Mouse (Mus musculus) olfactory bulb, adult 2 months (tissue): Measurements from ENCODE around the gene Thtpa. TPM values are rescaled to one million over a fixed set of nuclear protein-coding genes. Genes with fewer than 3 reads are reported as not detected.

Source experiments
- H3K27ac ChIP-seq: fragments of 200-500 bp; 2 replicates; pipeline ENCODE4 v1.5.1; 2012; ENCODE audit warnings: low read depth, low read length; ENCODE audit not compliant: insufficient read depth
- H3K4me1 ChIP-seq: fragments of 200-500 bp; 2 replicates; pipeline ENCODE4 v1.6.1; 2012; ENCODE audit warnings: low read length; ENCODE audit not compliant: control insufficient read depth, insufficient read depth
- H3K4me3 ChIP-seq: fragments of 200-500 bp; 2 replicates; pipeline ENCODE4 v1.5.1; 2012; ENCODE audit warnings: mild to moderate bottlenecking, low read depth, low read length, moderate library complexity; ENCODE audit not compliant: insufficient read depth
- CTCF ChIP-seq: fragments of 200-500 bp; IDR thresholded peaks from 2 replicates; pipeline ENCODE4 v1.5.1; 2012; ENCODE audit warnings: low read depth, mild to moderate bottlenecking, low read length, moderate library complexity; ENCODE audit not compliant: insufficient read depth
- POLR2A ChIP-seq: fragments of 200-500 bp; IDR thresholded peaks from 2 replicates; pipeline ENCODE4 v1.6.1; 2012; ENCODE audit warnings: mild to moderate bottlenecking, low read depth, low read length, moderate library complexity; ENCODE audit not compliant: insufficient read depth
- WGBS: fragments of 180-500 bp; shearing (Covaris S2); methylation state at CpG from one replicate; pipeline ENCODE4 v1.1.7; 2018; 5-methylcytosine and 5-hydroxymethylcytosine counted together
- polyA plus RNA-seq: library from polyadenylated mRNA; stranded (reverse); fragments of >200 nt; gene quantifications from 2 replicates; pipeline ENCODE4 v1.2.4, GENCODE M21; 2012; ENCODE audit warnings: low replicate concordance; ENCODE audit not compliant: missing spikeins, insufficient read depth, insufficient read length

Gene Thtpa
- polyA plus RNA-seq, 1 experiment: not detected

DNA sequence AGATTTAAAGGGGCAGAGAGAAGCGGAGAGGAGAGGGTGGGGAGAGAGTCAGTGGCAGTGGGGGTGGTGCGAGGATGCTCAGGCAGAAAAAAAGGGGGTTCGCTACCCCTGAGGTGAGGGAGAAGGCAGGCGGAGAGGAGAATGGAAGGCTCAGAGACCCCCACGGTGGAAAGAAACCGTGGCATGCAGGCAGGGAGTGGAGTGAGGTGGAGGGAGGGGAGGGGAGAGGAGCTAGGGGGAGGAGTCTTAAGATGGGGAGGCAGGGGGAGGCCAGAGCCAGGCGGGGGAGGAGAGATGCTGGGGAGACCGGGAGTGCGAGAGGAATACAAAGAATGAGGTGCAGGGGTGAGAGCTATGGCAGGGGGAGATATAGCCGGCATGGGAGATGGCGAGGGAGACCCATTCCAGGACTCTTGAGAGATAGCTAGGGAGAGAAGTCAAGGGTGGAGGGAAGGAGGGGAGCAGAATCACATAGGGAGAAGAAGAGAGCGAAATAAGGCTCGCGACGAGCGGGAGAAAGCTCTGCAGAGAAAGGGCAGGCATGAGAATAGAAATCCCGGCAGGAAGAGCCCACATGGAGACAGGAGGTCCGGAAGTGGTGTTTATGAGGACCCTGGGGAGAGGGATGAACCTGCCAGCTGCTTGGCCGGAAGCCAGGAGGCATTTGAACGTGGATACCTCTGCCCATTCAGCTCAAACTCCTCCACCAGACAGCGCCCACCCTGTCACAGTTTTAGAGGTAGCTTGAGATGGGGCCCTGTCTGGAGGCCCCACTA lies 22.0 kb downstream of the Thtpa start, which contains the start of gene Jph4:
Gene Jph4, minus strand, starts transcription at position 511 of the 776 bp plus-strand sequence.
- peak within 1 kb of the TSS; percentile 94 for H3K4me3 ChIP-seq
- H3K27ac ChIP-seq: peak within 1 kb of the TSS; percentile 96
- 10% methylated on average over 21 of the region's 21 CpGs for WGBS
- TF ChIP-seq POLR2A (peak; percentile 32; the same call in 1 of the 2 replicates), CTCF (no peak)
- H3K4me1 ChIP-seq: peaks cover 31% of the 10 kb centered on the region

DNA sequence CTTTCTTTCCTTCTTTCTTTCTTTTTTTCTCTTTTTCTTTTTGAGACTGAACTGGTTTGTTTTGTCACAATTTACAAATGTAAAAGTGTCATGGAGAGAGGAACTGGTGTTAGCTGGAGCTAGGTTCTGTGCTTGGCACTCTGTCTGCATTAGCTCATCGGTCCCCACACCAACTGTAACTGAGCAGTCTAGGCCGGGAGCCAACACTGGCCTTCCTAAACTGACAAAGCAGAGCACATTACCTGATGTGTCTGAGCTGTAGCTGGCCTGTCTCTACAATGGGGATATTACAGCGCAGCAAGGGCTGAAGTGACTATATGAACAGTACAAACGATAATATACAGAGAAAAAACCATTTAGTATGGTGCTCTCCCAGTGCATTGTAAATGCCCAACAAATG lies 24.3 kb downstream of the Thtpa start:
- H3K4me3 ChIP-seq: no peak overlapping the region
- peaks cover 19% of the 10 kb centered on the region for H3K4me1 ChIP-seq
- no peak for TF ChIP-seq CTCF
- no peak for TF ChIP-seq POLR2A
- H3K27ac ChIP-seq: no peak overlapping the region
- 53% methylated on average over 4 of the region's 4 CpGs for WGBS

DNA sequence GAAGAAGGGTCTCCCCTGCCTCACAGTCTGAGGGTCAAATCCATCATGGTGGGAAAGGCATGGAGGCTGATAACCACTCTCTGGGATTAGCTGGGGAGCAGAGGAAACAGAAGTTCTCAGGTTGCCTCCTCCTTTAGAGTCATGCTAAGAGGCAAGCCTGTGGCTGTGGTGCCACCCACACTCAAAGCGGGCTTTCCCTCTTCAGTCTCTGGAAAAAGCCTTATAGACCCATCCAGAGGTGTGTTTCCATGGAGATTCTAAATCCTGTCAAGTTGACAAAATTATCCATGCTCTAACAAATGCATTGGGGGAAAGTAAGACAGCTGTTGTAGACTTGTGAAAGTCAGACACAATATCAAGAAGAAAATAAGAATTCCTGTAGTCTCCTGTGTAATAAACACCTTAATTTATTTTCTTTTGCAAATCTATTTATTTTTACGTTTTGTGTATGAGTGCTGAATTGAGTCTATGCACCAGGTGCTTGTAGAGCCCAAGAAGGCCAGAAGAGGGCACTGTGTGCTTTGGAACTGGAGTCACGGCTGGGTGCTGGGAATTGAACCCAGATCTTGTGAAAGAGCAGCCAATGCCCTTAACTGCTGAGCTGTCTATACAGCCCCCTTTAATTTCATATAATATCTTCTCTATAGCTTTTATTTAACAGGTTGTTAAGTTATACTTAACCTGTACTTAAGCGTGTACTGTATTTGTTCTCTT lies 25.0 kb downstream of the Thtpa start:
- no peak overlapping the region for H3K4me3 ChIP-seq
- 70% methylated on average over 4 of the region's 4 CpGs for WGBS
- peaks cover 12% of the 10 kb centered on the region for H3K4me1 ChIP-seq
- no peak overlapping the region for H3K27ac ChIP-seq
- TF ChIP-seq POLR2A: no peak
- TF ChIP-seq CTCF: no peak

DNA sequence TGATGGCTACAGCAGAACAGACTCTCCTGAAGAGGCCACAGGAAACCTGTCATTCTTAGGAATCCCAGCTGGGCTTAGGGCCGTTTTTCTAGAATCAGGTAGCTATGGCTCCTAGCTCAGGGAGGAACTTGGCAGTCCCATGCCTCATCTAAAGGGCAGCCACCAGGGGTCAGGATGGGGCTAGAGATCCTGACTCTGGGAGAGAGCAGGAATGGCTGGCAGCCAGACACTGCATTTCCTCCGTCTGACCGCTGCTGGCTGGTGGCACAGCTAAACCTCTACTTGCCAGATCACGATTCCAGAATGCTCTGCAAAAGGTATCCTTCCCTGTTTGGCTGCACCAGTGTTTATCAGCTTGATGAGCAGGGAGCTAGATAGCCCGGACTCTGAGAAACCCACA lies 27.4 kb downstream of the Thtpa start:
- TF ChIP-seq CTCF (no peak; the same call in 1 of the 2 replicates), POLR2A (no peak)
- no peak overlapping the region for H3K4me3 ChIP-seq
- H3K27ac ChIP-seq: no peak overlapping the region
- WGBS: 5% methylated on average over 5 of the region's 5 CpGs
- peaks cover 9% of the 10 kb centered on the region for H3K4me1 ChIP-seq

DNA sequence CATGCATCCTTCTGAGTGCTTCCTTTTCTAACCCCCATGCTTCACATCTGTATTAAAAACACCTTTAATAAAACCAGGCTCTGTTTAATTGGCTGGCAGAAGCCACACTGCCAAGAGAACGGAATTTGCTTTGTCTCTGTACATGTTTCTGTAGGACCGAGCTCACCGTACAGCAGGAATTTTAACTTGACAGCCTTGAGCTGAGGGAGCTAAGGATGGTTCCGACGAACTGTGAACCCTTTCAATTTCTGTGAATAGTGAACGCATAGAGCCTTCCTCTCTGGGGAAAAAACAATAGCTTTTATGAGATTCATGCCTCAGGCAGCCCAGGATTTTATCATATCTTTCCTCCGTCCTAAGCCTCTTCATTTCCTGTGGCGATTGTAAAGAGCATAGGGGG lies 27.8 kb downstream of the Thtpa start:
- WGBS: 32% methylated on average over 8 of the region's 8 CpGs

DNA sequence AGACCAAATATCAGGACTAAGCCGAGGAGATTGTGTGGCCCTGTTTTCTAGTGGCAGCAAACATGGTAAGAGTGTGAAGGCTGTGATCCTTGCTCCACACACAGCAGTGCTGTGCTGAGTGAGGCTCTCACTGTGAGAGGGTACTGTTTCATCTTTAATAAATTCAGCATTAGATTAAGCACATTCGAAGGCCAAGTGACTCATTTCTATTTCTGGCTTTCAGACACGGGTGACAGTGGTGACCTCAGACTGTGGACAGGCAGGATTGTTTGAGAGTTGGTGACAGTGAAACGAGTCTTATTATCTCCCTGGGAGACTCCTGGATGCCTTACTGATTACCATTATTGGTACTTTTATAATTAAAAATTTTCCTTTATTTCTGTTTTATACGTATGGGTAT lies 31.1 kb downstream of the Thtpa start:
- Histone ChIP-seq H3K27ac (no peak overlapping the region), H3K4me1 (0 out of 2 replicates have a peak, but pooled peaks cover 3% of the 10 kb centered on the region), H3K4me3 (no peak overlapping the region)
- WGBS: 69% methylated on average over 5 of the region's 5 CpGs
- no peak for TF ChIP-seq POLR2A

More for the DNA sequence above, 27.8 kb downstream of the Thtpa start:
- H3K27ac ChIP-seq: no peak overlapping the region
- no peak overlapping the region for H3K4me3 ChIP-seq
- TF ChIP-seq POLR2A (no peak), CTCF (no peak)
- peaks cover 5% of the 10 kb centered on the region for H3K4me1 ChIP-seq

DNA sequence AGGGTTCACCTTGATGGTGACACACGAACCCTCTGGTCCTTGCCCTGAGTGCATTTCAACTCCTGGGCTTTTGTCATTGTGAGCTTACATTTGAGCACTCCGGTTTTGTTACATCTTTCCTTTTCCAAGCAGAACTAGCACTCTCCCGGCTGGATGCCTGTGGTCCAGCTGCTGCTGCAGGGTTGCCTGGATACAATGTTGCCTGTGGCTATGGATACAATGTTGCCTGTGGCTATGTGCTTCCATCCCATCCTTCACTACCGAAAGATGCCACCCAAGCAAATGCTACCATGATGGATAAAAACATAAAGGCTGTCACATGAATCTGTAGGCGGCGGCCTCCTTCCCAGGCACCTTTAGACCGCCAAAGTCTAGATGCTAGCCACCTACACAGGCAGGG lies 31.9 kb downstream of the Thtpa start:
- Histone ChIP-seq H3K4me3 (no peak overlapping the region), H3K27ac (no peak overlapping the region), H3K4me1 (0 out of 2 replicates have a peak, but pooled peaks cover 3% of the 10 kb centered on the region)
- TF ChIP-seq POLR2A: no peak
- TF ChIP-seq CTCF: no peak
- WGBS: 68% methylated on average over 7 of the region's 7 CpGs

DNA sequence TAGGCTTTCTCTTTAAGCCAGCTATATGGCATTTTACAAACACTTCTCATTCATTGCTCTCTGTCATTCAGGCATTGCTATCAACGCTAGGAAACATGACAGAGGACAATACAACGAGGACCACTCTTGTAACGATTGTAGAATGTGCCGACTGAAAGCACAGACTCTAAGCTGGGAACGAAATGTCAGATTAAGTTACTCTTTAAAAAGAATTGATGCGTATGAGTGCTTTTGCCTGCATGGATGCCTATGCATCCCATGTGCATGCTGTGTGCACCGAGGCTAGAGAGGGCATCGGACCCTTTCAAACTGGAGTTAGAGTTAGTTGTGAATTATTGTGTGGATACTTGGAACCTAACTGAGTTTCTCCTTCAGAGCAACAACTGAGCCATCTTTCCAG lies 41.1 kb downstream of the Thtpa start:
- H3K4me1 ChIP-seq: no peaks in the 10 kb centered on the region
- TF ChIP-seq POLR2A (no peak), CTCF (no peak)
- 52% methylated on average over 8 of the region's 8 CpGs for WGBS
- H3K4me3 ChIP-seq: no peak overlapping the region
- no peak overlapping the region for H3K27ac ChIP-seq

DNA sequence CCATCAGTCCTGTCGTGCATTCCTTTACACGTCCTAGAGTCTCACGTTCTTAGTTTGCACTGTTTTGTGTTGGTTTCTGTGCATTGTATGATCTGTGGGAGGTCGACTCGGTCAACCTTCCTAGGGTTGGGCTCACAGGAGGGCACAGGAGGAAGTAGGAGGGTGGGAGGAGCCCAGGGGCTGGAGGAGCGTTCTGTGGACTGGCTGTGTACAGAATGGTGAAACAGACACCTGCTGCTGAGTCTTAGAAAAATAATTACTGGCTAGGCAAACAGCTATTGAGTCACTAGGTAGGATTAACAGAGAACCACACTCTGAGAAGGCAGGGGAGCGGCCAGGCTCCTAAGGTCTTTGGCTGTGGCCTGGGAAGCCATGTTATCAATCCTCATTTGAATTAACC lies 44.7 kb downstream of the Thtpa start:
- TF ChIP-seq CTCF (no peak), POLR2A (no peak)
- H3K4me3 ChIP-seq: no peak overlapping the region
- 49% methylated on average over 7 of the region's 7 CpGs for WGBS
- no peak overlapping the region for H3K27ac ChIP-seq
- no peaks in the 10 kb centered on the region for H3K4me1 ChIP-seq
